Mouse (Mus musculus) heart, embryonic 10.5 days (tissue): Measurements from ENCODE around the gene Rbms1. TPM values are rescaled to one million over a fixed set of nuclear protein-coding genes. Genes with fewer than 3 reads are reported as not detected.

ENCODE experiments used
- polyA plus RNA-seq: library from polyadenylated mRNA; unstranded; fragments of >200 nt; fragmentation: Nextera tagmentation; extraction: Ambion mirVana; gene quantifications from 2 replicates; pipeline ENCODE4 v1.2.1, GENCODE M21; 2016

Rbms1 gene
- polyA plus RNA-seq, 1 experiment from 2014 or later, result 146 TPM

Other genes starting within 250 kb of the Rbms1 start
- 0.34 and 0.46 TPM in 2 replicates for gene Itgb6, start 240.5 kb downstream of the Rbms1 start, polyA plus RNA-seq